Mouse (Mus musculus): ENCODE results near the gene Fam102a.
A peak's percentile ranks its signal among the peaks of the same experiment; 100 is the strongest.

The Fam102a gene

GRCm38 (mm10) chr2:32546951-32547350 is 11.8 kb downstream of the Fam102a start:
- no peak for DNase-seq (ENCODE audit: low read depth)

DNA sequence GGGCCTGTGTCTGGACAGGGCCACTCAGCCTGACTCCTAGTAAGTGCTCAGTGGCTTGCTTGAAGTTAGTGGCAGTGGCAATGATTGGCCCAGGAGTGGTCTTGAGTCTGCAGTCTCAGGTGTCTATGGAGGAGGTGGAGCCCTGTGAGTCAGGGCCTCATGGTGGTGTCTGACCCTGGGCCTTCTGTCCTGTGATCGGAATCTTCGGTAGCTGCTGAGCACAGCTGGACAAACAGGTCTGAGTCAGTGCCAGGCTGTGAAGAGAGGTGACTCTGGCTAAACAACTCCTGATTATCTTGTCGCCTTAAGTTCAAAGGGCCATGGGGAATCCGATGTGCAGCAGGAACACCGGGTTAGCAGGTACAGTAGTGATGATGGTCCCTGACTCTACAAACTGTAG is 12.2 kb downstream of the Fam102a start:
- DNase-seq (ENCODE audit: low read depth), result no peak

DNA sequence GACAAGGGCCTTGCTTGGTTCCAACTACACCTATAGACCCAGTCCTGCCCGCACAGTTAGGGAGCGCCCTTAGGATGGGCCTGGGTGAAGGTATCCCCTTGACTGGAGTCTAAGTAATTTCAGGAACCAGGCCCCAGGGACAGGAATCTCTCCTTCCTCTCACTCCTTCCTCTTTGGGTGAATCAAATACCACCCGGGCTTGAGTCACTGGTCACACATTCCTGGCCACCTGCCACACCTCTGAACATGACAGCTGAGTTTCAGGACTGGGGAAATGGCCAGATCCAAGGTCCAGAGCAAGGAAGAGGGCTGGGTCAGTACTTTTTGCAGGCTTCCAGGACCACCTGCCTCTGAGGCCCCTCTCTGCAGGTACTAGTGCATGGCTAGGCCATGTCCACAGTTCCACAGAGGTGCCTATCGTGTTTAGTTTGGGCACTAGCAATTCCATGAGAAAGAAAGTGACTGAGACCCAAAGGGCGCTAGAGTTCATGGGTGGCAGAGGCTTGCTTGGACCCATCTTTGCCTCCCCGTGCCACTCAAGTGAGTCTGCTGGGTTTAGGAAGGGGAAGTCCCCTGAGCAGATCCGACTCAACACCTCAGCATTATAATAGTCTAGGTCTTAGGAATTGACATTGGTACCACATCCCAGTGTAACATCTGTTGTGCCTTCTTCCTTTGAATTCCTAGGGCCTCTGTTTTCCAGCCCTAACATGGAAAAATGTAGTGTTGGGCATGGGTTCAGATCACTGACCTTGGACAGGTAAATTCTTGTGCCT is 13.0 kb downstream of the Fam102a start:
- no peak for DNase-seq (ENCODE audit: low read depth)

- DNase-seq (ENCODE audit: low read depth), result no peak
These were observed 14.0 kb downstream of the Fam102a start for GRCm38 (mm10) chr2:32549171-32549570.

- DNase-seq (ENCODE audit: low read depth), result no peak
These were observed 14.6 kb downstream of the Fam102a start for GRCm38 (mm10) chr2:32549764-32550163.

DNA sequence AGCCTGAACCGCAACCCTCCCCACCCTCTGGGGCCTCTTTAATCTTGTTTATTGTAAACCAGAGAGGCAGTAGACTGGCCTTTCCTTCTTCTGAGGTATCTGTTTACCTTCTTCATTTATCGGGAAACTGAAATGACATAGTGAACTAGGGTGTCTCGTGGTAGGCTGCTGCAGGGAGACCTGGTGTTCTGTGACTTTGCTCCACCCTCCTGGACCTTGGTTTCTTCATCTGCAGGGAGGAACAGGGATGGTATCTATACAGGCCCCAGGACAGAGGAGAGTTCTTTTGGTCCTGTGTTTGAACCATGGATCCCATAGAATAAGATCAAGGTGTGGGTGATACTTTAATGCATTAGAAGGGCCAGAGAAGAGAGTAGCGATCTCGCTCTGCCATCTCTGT is 16.1 kb downstream of the Fam102a start:
- no peak for DNase-seq (ENCODE audit: low read depth)

DNA sequence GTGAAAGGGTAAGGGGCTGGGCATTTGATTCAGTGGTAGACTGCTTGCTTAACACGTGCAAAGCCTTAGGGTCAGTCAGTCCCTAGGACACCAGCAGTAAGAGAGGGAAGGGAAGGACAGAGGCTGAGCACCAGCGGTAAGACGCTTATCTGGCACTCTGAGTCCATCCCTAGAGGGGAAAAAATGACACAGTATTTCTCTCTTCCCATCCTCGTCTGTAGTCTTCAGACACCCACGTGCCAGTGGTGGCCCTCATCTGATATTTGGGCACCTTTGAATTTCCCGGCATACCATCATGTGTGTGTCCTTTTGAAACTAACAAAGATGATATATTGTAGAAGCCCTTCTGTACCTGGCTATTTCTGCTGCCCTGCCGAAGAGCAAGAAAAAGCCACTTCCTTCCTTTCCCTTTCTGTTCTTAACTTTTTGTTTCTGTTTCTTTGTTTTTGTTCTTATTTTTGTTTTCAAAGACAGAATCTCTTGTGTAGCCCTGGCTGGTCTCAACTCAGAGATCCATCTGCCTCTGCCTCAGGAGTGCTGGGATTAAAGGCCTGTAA is 18.5 kb downstream of the Fam102a start:
- peak; percentile 76 for DNase-seq (ENCODE audit: low read depth)

DNA sequence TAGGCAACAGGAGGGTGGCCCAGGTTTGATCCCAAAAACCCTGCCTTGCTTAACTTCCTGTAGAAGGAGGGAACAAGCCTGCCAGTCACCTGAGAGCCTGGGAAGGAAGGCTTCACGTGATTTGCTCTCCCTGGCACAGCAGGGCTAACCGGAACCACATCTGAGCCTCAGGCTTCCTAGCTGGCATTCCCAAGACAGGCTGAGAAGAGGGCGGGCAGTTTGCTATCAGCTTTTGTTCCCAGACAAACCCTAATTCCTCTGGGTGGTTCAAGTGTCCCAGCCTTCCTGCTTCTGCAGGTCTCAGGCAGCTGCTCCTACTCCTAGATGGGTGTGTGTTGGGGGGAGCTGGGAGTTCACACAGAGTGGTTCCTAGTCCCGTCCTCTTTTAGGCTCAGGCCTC is 20.4 kb downstream of the Fam102a start:
- DNase-seq (ENCODE audit: low read depth), result no peak

DNA sequence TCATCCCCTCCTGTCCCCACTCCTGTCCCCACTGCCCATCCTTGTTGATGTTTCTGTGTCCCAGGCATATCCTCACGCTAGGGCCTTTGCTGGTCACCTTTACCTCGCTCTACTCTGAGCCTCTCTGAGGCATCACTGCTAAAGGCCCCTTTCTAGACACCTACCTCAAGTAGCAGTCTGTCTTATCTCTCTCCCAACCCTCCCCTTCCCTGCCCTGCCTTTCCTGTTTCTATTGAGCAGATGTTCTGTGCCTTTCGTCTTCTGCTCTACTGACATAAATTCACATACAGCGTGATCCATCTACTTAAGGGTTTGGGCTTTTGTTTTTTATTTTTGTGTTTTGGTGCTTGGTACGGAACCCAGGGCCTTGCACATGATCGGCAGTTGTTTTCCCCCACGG is 20.9 kb downstream of the Fam102a start:
- DNase-seq (ENCODE audit: low read depth), result no peak

DNA sequence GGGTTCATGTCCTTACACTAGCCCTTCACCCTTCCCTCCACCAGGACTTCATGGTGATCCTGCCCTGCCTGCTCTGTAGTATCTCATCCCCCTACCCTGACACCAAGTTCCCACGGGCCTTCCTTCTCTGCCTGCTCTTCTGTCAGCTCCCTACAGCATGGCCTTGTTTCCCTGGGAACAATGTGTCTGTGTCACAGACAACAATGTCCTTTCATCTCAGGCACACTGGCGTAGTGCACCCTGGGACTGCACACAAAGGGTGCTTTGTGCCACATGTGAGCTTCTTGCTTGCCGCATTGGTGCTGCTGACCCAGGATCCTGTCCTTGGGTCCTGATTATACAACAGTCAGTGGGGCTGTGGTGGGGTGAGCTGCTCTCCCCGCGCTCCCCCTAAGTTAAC is 24.4 kb downstream of the Fam102a start:
- DNase-seq (ENCODE audit: low read depth), result no peak

DNA sequence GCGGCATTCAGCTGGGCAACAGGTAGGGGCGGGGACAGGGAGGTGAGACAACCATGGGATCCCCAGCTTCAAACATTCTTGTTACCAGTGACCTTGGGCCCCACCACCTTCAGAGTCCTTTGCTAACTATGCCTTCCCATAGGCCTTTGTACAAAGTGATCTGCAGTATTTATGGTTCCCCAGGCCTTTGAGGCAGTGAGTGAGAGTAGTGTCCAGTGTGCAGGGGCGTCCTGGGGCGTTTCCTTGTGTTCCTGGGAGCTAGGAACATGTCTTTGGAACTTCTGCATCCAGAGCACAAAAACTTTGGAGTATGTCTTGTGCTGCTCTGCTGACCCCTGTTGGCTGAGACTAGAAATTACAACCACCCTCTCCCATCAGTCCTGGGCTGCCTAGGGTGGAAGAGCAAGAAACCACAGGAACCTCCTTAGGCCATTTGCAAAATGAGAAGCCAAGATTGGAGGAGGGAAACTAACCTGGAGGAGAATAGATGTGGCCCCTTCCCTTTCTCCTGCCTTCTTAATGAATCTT is 31.5 kb downstream of the Fam102a start:
- peak; percentile 88 for DNase-seq (ENCODE audit: low read depth)

DNA sequence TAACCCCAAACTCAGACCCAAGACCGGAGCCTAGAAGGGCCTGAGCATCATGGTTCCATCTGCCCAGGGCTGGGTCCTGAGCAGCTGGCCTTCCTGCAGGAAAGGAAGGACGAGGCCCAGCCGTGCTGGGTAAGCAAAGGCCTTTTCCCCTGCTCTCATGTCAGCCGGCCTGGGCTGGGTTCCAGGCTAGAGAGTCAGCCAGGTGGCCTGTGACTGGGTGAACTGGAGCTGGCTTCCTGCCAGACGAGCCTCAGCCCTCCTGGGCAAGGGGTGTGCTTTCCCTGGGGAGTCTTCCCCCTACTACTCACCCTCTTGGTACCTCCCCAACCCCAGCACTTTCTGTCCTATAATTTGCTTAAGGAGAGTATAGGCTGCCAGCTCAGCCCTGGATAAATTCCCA is 33.0 kb downstream of the Fam102a start:
- no peak for DNase-seq (ENCODE audit: low read depth)

GRCm38 (mm10) chr2:32568941-32569340 is 33.8 kb downstream of the Fam102a start:
- no peak for DNase-seq (ENCODE audit: low read depth)

- DNase-seq (ENCODE audit: low read depth), result peak; percentile 93
These were observed 35.8 kb downstream of the Fam102a start, which contains the start of gene Dpm2 for GRCm38 (mm10) chr2:32570698-32571494. Dpm2 (plus strand) TSS chr2:32570858.

GRCm38 (mm10) chr2:32572196-32572595 is 37.1 kb downstream of the Fam102a start:
- no peak for DNase-seq (ENCODE audit: low read depth)

DNA sequence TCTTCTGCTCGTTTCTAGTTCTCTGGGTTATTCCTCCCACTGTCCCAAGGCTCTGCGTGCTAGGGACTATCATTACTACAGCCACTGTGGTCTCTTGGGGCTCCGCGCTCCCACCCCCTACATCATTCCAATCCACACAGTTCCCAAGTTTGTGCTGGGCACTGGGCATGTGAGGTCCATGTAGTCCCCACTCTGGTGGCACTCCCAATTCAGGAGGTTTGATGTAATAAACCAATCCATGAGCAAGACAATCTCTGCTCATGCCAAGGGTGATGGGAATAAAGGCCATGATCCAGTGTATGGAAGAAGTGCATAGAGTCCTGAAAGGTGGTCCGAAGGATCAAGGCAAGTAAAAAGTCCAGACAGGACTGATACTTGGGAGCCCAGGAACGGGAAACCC is 39.4 kb downstream of the Fam102a start, which contains the start of gene Pip5kl1:
Gene Pip5kl1, plus strand, starts transcription at position 301 of the 400 bp plus-strand sequence.
- no peak for DNase-seq (ENCODE audit: low read depth)

GRCm38 (mm10) chr2:32574901-32575585 is 39.9 kb downstream of the Fam102a start:
- DNase-seq (ENCODE audit: low read depth), result peak; percentile 85

- peak; percentile 73 for DNase-seq (ENCODE audit: low read depth)
These were observed 40.5 kb downstream of the Fam102a start, which contains the start of gene 9430097D07Rik for GRCm38 (mm10) chr2:32575586-32576160. 9430097D07Rik (minus strand) TSS chr2:32575684.

- no peak for DNase-seq (ENCODE audit: low read depth)
These were observed 41.4 kb downstream of the Fam102a start for GRCm38 (mm10) chr2:32576532-32576931.

GRCm38 (mm10) chr2:32578146-32579046 is 43.3 kb downstream of the Fam102a start:
- no peak for DNase-seq (ENCODE audit: low read depth)
